Mouse (Mus musculus) layer of hippocampus, adult 11-12 months (tissue): Measurements from ENCODE around the gene Prkca.

Experiments
- DNase-seq: peaks from one replicate; pipeline ENCODE4 v3.0.0; 2022; ENCODE audit warnings: low spot score

The Prkca gene

DNA sequence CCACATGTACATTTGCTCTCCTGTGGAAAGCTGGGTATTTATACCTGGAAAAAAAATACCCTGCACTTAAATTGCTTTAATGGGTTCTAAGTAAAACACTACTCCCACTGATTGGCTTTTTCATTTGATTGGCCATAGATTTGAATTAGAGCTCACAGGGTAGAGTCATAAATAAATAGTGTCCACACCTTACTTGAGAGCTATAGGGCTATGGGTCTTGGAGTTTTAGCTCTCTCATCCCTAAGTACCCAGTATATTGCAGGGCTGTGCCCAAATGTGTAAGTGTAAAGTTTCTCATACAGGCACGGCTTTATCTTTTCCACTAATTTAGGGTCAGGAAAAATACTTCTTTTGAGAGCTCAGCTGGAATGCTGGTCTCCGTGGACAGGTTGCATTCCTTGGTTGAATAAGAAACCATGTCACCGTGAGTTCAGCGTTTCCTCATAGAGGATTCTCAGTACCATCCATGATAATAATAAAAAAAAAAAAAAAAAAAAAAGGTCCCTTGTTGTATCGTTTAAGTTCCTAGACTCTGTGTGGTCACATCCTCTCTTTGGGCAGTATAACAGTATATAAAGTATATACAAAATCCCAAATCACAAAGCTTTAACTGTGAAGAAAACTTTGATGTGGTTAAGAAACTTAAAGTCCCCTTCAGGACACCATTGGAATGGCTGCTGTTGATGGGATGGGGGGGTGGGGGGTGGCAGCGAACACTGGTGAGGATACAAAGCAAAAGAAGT, 82.8 kb downstream of the Prkca start:
- no peak for DNase-seq

DNA sequence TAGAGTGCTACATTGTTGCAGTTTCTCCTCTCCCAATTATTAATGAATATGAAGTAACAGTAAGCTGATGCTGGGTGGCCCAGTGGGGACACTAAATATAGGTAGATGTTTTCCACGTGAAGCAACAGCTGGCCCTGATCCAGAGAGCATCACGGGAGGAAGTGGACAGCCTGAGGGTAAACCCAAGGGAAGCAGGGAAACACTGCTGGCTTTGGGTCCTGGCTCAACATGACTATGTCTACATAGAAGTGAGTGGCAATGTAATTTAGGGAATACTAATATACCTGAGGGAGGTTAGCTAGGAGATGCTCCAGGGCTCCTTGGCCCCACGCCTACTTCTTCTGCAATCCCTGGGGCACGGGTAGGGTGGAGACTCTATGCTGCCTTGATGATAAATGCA, 84.3 kb downstream of the Prkca start:
- no peak for DNase-seq

DNA sequence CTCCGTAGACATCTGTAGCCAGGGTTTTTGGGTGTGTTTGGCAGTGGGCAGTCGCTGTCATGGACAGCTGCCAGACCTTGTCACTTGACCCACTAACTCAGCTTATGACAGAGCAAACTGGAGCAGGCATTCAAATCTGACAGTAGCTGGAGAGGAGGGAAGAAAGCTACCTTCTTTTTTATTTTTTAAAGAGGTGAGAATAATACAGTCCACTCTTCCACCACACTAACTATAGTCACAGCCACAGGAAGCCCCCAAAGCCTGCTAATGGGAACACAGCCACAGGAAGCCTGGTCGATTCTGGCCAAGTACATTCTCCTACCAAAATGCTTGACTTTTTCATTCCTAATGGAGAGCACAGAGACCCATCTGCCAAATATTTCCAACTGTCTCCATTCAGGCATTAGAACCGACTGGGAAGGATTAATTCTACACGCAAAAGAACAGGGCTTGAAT, 84.9 kb downstream of the Prkca start:
- DNase-seq: peak; percentile 56

DNA sequence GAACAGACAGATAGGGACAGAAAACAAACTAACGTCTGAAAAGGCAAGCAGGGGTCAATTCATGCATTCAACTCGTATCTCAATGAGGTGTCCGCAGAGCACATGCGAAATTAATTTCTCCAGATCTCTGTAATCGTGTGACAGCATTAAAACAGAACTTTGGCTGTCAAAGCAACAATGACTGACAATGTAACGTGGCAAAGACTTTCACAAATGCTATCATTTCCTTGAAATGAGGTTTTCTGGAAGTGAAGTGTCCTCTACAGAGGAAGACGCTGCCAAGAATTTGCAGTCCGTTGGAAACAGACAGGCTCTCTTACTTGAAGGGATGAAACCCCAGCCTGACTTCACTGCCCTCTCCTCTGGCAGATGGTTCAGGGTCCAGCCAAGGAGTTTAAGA, 85.8 kb downstream of the Prkca start:
- DNase-seq: no peak

DNA sequence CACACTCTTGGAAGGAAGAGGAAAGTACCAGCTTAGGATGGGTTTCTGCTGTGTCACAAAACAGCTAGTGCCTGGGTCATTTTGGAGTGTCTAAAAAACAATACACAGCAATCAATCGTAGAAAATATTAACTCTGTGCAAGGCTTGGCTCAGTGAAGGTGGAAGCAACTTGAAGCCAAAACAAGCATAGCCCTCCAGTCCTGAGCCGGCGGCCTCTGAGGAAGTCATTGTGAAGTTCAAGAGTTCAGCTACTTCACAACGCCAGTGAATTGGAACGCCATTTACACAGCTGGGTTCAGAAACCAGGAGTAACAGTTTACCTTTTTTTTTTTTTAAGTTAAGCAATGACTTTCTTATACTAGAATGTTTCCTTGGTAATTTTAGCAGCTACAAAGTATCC, 89.0 kb downstream of the Prkca start:
- DNase-seq: no peak

DNA sequence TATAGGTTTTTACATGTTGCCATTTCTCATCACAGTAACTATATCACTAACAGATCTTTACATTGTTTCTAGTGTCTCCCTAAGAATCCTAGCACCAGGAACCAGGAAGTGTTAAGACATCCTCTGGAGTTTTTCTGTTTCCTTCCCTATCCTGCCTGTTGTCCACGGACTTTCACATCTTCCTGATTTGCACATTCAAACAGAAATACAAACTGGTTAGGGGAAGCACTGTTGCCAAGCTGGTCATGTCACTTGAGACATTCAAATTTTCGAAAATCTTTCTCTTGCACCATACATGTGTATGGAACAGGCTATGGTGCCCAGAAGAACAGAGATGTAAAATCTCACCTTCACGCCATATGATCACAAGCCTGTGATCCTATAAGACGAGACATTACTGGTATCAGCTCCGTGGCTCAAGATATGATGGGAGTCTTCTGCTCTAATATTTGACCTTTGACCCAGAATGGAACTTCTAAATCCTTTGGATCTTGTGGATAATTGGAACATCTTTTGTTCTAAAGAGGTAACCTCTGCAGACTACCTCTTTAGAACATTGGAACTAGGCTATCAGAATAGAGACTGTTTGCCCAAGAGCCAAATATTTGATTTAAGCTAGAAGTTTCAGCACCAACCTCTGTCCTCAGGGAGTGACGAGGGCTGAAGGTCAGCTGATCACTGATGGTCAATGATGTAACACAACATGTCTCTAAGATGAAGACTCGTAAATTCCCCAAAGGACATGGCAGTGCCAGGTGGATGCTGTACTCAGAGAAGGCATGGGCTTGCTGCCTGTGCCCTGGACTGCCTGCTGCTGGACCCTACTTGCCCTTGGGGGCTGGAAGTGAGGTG, 91.6 kb downstream of the Prkca start:
- no peak for DNase-seq

DNA sequence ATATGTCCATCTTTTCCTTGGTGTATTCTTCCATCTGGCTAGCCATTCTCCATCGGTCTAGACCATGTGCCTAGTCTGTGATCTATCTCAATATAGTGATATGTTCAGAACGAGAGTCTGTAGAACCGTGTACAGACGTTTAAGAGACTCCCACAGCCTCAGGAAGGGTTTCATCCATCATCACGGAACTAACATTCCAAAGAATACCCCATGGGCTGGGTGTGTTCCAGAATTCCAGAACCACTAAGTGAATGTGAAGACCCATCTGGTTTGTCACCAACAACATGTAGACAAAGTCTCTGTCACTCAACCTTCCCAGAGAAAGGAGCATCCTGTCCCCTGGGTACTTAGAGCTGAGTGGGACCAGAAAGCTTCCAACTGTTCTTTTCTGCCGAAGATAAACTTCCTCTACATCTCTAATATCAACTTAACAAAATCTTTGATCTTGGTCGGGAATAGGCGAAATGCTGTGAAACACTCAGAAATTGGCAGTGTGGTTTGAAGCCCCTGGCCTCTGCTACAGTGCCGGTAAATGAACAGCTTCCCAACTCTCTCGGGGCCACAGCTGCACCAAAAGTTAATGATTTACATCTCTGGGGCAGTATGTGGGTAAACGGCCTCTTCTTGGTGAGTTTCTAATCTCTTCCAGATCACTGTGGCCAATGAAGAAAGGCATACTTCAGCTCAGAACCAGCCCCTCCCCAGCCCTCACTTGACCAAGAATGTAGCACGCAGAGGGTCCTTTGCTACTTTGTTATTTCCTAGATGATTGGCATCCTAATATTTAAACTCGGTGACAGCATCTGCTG, 92.7 kb downstream of the Prkca start:
- no peak for DNase-seq

DNA sequence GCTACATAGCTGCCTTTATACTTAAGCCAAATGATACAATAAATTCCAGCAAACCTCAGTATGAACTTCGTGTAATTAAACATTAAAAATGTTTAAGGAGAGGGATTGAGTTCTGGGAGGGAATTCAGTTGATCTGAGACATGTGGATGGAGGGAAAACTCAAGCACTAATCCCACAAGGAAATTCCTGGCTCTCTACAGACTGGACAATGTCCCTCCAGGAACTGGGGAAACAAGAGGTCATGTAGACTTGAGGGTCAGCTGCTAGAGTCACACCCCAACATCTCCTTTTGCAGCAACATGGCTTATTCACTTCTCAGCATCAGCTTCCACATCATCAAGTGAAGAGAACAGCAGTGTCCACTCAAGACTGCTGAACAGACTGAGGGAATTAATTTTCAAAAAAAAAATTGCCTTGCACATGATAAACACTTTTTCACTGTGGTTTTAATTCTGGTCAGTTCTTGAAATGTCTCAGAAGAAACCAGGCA, 93.5 kb downstream of the Prkca start:
- DNase-seq: no peak

DNA sequence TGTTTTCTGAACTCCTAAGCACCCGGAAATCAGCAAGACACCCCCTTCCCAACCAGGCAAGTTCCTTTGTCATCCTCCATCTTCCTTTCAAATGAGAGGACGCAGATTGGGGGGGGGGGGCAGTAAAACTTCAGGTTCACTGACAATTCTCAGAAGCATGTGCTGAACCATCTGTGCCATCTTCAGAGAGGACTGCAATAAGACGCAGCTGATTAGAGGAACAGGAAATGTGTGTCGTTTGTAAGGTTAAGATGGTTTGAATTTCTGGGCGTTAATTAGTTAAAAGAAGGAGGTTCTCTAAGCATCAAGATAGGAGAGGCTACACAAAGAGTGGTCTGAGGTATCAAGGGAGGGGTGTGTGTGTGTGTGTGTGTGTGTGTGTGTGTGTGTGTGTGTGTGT, 94.2 kb downstream of the Prkca start:
- no peak for DNase-seq

DNA sequence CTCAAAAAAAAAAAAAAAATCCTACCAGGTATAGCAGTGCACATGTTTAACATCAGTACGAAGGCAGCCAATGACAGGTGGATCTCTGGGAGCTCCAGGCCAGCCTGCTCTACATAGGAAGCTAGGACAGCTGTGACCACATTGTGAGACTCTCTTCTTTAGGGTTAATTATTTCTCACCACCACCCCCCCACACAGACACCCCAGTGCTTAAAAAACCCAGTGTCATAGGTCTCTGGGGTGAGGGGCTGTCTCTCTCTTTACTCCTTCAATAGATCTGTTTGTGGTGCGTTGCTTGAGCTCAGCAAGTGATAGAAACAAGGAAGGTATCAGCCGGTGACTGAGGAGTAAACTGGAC, 94.7 kb downstream of the Prkca start:
- DNase-seq: no peak

DNA sequence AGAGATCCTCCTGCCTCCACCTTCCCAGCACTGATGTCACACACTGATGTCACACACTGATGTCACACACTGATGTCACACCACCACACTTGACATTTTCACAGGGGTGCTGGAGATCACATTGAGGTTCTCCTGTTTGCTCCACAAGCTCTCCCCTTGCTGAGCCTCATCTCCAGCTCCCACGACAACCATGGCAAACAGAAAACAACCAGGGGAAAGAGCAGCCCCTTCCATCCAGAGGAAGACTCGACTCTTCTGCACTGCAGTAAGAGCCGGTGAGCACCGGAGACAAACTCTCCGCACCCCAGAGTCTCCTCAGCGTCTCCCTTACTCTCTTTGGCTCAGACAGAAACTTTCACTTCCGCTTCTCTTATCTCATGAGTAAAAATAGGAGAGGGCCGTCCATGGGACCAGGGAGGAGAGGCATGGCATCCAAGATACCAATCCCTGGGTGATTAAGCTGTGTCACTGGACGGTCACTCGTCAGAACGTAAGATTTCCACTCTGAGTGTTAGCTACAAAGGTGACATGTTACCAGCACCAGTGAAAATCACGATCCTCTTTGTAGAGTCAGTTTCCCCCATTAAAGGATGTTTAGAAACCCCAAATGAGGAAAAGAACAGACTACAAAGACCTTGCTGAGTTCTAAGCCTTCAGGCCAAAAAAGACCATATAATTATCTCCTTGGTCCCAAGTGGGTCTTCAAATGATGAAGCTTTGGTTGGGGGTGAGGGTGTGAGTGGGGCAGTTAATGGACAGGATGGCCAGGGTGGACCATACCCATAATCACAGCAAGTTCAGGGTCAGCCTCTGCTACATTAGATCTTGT, 95.3 kb downstream of the Prkca start:
- no peak for DNase-seq

DNA sequence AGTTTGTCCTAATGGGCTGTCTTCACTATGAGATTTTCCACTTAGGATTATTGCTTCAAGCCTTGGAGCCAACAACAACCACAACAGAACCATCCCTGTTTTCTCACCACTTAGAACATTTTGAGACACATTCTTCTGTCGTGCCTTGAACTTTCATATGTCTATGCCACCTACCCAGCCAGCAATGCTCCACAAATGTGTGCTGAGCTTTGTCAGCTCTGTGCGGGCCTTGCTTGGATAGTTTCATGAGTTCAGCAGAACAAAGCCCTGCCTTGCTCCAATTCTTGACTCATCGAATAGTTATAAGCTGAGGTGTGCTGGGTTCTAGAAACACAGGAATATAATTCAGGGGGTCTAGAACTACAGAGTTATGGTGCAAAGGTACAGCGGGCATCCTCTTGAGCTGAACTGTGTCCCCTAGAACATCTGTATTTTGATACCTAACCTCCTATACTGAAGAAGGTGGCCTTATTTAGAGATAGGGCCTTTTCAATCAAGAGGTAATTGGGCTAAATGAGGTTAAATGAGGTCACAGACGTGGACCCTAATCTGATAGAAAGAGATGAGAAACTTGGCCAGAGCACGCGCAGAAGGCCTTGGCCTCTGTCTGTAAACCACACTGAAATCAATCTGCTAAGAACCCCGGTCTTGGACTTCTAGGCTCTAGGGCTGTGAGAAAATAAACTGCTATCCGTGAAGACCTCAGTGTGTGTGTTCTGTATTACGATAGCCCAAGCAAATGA, 96.4 kb downstream of the Prkca start:
- DNase-seq: no peak

DNA sequence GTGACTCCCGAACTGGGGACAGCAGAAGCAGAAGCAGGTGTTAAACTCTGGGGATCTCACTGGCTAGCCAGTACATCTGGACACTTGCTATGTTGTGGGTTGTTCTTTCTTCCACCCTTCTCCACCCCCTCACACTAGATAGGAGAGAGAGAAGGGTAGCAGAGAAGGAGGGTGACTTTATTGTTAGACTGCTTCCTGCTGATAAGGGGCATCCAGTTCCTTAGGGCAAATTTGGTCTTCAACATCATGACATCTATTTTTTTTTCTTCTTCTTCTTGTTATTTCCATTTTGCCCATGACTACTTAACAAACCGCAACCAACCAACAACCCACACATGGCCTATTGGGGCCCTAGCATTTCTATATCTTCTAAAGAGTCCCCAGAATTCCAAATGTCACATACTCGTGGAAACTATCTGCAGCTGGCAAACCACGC, 97.4 kb downstream of the Prkca start:
- no peak for DNase-seq

DNA sequence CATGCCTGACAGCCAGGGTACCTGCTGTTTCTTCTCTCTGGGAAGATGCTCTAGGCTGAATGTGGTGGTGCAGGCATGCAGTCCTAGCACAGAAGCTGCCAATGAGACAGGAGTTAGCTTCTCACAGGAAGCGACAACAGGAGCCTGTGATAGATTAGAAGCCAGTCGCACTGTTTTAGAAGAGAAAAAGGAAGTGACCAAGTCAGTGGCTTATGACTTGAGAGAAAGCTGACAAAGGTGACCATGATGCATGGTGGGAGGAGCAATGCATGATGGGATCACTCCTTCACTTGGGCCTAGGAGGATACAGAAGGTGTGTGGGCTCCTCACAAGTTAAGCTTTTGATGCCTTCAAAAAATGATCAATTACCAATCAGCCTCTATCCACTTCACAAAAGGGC, 99.5 kb downstream of the Prkca start:
- DNase-seq: no peak

DNA sequence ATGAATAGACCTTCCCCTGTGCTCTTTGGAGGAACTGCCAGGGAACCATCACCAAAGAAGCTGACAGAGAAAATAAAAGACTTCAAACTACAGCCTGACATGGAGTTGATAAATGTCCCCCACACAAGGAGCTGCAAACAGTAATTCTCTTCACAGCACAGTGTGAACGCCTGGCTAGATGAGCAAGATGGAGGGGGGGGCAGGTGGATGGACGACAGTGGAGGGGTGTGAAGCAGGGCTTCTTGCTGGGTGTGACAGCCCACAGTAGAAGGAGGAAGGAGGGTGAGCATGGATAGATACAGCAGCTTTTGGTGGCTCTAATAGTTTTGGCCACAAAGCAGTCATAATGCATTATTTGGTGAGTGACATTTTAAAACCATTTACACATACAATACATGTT, 100.1 kb downstream of the Prkca start:
- no peak for DNase-seq

DNA sequence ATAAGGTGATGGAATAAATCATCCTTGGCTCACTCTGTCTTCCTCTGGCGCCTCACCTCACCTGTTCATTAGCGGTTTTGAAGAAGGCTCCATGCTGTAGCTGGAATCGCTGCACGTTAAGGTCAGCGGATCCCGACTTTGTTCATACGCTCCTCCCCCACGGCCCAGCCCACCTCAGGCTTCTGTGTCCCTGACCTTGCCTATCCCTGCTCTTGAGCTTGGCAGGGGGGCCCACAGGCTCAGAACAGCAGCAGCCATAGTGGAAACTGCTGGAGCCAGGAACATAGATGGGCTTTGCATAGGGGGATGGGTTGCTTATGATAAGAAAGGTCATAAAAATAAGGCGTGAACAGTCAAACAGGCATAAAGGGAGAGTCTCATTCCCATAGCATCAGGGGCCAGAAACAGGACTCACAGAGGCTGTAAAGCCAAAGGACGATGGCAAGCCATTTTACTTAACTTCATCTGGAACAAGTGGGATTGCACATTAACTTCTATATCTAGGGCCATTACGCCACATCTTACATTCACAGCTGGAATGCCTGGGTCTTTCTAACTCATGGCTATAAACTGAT, 102.7 kb downstream of the Prkca start:
- no peak for DNase-seq

DNA sequence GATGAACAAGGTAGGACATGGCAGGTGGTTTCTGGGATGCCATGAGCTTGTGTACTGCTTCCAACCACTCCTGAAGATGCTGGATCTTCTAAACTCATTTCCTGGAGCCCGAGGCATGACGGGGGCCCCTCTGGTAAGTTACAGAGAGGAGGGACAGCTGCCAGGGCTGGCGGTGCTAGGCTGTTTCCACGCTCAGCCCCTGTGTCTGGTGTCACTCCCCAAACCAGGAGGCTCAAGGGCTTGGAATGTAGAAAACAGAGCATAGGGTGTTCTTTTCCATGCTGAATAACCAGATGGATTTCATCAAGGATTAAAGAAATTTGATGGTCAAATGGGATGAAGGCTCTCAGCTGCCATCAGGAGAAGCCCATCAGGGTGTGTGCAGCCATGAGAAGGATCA, 104.6 kb downstream of the Prkca start:
- DNase-seq: no peak

DNA sequence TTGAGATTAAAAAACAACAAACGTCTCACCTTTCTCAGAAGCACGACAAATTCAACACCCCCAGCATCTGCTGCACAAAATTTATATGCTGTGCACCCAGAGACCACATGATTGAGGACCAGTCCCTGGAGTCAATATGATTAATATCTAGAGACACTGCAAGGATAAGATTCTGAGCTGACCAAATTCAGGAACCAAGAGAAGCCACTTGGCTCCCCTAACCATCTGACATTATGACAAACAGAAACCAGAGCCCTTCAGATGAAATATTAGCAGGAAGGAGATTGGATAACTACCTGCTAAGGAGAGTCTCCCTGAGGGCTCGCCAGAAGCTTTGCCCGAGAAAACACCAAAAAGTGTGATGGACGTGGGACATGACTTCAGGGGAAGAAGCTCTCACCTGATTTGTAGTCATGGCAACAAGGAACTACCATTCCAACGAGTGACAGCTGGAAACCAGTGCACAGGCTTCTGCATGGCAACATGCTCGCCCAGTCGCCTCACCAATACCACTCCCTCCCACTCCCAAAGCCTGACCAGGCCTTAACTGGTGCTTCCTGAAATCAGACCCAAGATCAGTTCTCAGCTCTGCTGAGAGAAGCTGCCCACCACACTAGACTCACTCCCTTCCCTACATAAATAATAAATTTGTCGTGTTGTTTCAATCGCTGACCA, 106.8 kb downstream of the Prkca start:
- no peak for DNase-seq

DNA sequence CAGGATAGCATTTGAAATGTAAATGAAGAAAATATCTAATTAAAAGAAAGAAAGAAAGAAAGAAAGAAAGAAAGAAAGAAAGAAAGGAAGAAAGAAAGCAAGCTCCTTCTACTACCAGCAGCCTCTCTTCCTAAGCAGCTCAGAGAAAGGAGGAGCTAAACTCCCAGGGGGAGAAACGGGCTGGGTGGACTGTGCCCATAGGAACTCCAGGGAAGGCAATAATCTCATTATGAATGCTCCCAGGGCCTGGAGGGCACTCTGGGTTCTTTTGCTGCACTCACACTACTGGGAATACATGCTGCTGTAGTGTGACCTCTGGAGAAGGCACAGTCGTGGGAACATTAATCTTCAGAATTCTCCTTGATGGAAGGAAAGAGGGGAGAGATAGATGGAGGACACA, 107.5 kb downstream of the Prkca start:
- no peak for DNase-seq
